In genomic region chr11:53071602-53072001, GRCm38 (mm10) we compare ENCODE assay signal across 22 mouse cellular contexts.
DNase-seq lines count a peak whose midpoint lies in the region; ATAC-seq lines count a peak whose summit lies in the region.
"Had no signal": no experiment of that assay in that cellular context is flagged by ENCODE, and none has a peak within 500 bp of the region (broad histone marks: within the 10 kb centered on the region; RNA-seq: fewer than 3 reads in every experiment).

No protein-coding gene starts in this region.

- no peak overlapping the region for H3K4me3 ChIP-seq in heart, embryonic 10.5 days
- H3K4me3 ChIP-seq in kidney, embryonic 16.5 days (ENCODE audit: low read length), result no peak overlapping the region

- H3K27me3 ChIP-seq in heart, embryonic 10.5 days (ENCODE audit: insufficient read depth, poor library complexity, severe bottlenecking), result no peaks in the 10 kb centered on the region
- no peaks in the 10 kb centered on the region for H3K27me3 ChIP-seq in kidney, embryonic 16.5 days (ENCODE audit: insufficient read depth, low read length)

- H3K9ac ChIP-seq in kidney, embryonic 16.5 days (replicated peaks; ENCODE audit: low read length), result no peak overlapping the region

- no peak overlapping the region for H3K27ac ChIP-seq in heart, embryonic 10.5 days
- H3K27ac ChIP-seq in kidney, embryonic 16.5 days (ENCODE audit: low read length), result no peak overlapping the region

- ATAC-seq in common myeloid progenitor, adult 5-6 weeks (replicated peaks; ENCODE audit: low read depth, poor library complexity, severe bottlenecking), result peak; percentile 94
- ATAC-seq in granulocyte monocyte progenitor cell, adult 5-6 weeks (replicated peaks; ENCODE audit: poor library complexity, severe bottlenecking), result 0 out of 2 replicates have a peak, but pooled peaks have one; percentile 18
- ATAC-seq in megakaryocyte progenitor cell, adult 5-6 weeks (replicated peaks; ENCODE audit: poor library complexity), result peak; percentile 46; the same call in 1 of the 2 replicates
- no peak for ATAC-seq in kidney, embryonic 16.5 days (ENCODE audit: low FRiP score, low TSS enrichment)
- ATAC-seq: activated CD4-positive, CD25-positive, alpha-beta regulatory T cell, adult 4 months; CD4-positive, CD25-positive, alpha-beta regulatory T cell, adult 4 months; Patski had no signal

- H3K4me2 ChIP-seq in kidney, embryonic 16.5 days (replicated peaks; ENCODE audit: low read depth, low read length), result no peak overlapping the region

- 63% methylated on average over 1 of the region's 1 CpGs for WGBS in heart, embryonic 10.5 days
- WGBS in kidney, embryonic 16.5 days, result 86% methylated on average over 1 of the region's 1 CpGs

- H3K9me3 ChIP-seq in heart, embryonic 10.5 days, result no peaks in the 10 kb centered on the region
- H3K9me3 ChIP-seq in kidney, embryonic 16.5 days (ENCODE audit: low read length), result 0 out of 2 replicates have a peak, but pooled peaks cover 3% of the 10 kb centered on the region
- H3K9me3 ChIP-seq: G1E had no signal

- H3K4me1 ChIP-seq in heart, embryonic 10.5 days, result peaks cover 26% of the 10 kb centered on the region
- no peaks in the 10 kb centered on the region for H3K4me1 ChIP-seq in kidney, embryonic 16.5 days (ENCODE audit: insufficient read depth, low read length)

- DNase-seq in 416B (ENCODE audit: low read depth), result peak; percentile 46
- DNase-seq in cerebellum, postnatal 10 days, result no peak
- DNase-seq in heart, embryonic 10.5 days (ENCODE audit: low spot score), result no peak
- no peak for DNase-seq in testis, postnatal 14 days (ENCODE audit: low spot score)
- DNase-seq: adrenal gland, adult 2 months; adrenal gland, adult 8-10 months; adrenal gland, postnatal 10 days; adrenal gland, postnatal 14 days; adrenal gland, postnatal 25 days; adrenal gland, postnatal 36 days; B cell, adult 2 months; cerebellum, adult 11 months; cerebellum, adult 11-12 months; cerebellum, adult 18-20 months had no signal

- no peaks in the 10 kb centered on the region for H3K36me3 ChIP-seq in heart, embryonic 10.5 days
- no peaks in the 10 kb centered on the region for H3K36me3 ChIP-seq in kidney, embryonic 16.5 days (ENCODE audit: insufficient read depth, low read length)
- H3K36me3 ChIP-seq: G1E had no signal
